Mouse (Mus musculus) liver, postnatal 0 days (tissue): ENCODE data around the gene Pcx.

Experiments used
- CTCF ChIP-seq: sonication (generic); IDR thresholded peaks from 2 replicates; pipeline ENCODE4 v1.5.1; 2016; ENCODE audit warnings: antibody characterized with exemption, low read depth
- EP300 ChIP-seq: IDR thresholded peaks from 2 replicates; pipeline ENCODE4 v1.6.1; 2016; ENCODE audit warnings: antibody characterized with exemption, low read depth, mild to moderate bottlenecking

DNA sequence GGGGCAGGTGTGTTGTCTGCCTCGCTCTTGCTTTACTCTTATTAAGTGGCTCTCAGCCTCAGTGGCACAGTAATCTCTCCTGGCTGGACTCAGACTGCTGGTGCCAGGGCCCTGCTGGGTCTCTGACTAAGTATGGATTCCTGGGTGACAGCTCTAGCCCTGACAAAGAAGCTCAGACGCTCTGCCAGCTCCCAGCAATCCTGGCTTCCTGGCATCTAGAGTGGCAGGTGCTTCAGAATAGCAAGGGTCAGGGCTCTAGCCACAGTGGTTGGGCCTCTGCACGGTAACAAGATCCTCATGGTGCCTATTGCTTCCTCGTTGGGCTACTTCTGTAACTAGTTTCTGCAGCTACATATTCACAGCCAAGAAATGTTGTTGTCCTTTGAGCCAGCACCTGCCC is 99.8 kb downstream of the Pcx start:
- TF ChIP-seq CTCF (no peak), EP300 (no peak)
